Mouse (Mus musculus) lung, postnatal 4 days (tissue): Measurements from ENCODE around the gene Pik3cd.

ENCODE experiments used
- DNase-seq, 2 experiments: peaks; one replicate each; pipeline ENCODE4 v3.0.0; 2021

Gene Pik3cd

DNA sequence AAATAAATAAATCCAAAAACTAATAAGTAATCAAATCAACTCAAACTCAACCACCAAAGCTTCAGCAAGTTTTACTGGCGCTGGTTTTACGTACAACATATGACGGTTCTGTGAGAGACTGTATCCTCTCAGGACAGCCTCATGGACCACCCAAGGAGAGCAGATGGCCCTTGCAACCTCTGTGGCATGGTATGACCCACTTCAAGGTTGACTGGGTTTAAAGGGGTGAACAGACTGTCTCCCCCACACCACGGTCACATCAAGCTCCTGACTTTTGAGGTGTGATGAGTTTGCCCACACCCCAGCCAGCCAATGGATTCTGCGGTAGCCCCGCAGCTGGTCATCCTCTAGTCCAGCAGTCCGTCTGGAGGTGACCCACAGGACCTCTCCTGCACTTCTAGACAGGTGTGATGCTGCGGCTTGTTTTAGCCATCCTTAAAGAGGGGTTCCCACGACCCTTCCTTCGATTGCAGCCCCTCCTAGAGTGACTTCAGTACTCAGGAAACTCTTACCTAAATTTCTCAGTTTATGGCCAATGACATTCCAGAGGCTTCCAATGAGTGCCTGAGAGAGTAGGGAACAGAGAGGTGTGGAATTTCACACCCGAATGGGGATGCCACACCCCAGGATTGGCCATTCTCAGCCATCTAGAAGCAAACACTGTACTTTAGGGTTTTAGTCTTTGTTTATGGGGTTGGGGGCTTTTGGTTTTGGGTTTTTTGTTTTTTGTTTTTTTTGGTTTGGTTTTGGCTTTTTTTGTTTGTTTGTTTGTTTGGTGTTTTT lies 17.3 kb downstream of the Pik3cd start:
- DNase-seq = no peak

DNA sequence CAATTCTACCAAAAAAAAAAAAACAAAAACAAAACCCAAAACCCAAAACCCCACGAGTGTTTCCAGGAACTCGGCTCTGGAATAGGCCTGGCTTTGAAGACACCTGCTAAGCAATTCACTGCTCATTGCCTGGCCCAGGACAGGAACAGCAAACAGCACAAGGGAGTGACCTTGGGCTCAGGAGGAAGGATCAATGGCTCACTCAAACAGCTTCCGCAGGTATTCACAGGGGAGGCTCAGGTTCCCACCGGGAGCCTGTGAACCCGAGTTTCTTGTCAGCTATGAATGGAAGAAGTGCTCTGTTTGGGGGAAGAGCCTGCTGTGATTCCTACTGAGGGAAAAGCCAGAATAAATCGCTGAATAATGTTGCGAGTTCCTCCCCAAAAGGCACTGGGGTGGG lies 18.5 kb downstream of the Pik3cd start:
- no peak for DNase-seq

DNA sequence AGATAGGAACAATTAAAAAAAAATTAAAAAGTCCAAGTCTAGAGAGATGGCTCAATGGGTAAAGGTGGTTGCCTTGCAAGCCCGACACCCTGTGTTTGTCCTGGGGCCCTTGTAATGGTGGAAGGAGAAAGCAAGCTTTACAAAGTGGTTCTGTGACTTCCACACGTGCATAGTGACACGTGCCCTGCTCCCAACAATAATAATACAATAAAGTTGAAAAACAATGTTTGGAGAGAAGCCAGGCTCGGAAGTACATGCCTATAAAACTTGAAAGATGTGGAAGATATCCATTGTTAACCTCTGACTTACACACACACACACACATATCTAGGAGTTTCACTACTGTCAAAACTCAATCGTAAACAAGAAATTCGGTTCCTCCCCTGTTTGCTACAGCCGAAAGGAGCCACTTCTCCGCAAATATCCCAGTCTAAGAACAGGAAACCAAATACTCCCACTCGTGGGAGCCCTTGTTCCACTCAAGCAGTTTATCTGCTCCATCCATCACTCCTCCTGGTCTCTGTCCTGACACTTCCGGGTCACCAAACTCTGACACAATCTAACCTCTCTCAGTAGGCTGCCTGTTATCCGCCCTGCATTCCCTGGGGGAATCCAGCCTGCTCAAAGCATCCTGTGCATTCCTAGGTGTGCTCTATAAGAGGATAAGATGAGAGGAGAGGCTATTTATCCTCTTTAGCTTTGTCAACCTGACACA lies 23.2 kb downstream of the Pik3cd start:
- no peak for DNase-seq

DNA sequence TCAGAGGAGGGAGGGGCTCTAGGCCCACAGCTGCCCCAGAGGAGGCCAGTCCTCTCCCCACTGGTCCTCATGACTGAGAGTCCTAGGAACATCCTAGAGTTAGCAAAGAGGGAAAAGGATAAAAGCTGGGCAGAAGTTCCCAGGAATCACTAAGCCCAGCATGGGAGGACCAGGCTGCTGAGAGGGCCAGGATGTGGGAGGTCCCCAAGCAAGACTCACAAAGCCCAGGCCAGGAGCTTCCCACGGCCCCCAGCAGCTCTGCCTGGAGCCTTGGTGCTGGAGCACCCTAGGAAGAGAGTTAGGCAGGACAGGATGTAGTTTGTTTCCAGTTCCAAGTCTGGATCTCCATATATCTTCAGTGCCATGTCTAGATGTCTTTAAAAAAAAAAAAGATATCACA lies 24.4 kb downstream of the Pik3cd start:
- peak in 1 of 2 experiments; percentile 42 for DNase-seq

DNA sequence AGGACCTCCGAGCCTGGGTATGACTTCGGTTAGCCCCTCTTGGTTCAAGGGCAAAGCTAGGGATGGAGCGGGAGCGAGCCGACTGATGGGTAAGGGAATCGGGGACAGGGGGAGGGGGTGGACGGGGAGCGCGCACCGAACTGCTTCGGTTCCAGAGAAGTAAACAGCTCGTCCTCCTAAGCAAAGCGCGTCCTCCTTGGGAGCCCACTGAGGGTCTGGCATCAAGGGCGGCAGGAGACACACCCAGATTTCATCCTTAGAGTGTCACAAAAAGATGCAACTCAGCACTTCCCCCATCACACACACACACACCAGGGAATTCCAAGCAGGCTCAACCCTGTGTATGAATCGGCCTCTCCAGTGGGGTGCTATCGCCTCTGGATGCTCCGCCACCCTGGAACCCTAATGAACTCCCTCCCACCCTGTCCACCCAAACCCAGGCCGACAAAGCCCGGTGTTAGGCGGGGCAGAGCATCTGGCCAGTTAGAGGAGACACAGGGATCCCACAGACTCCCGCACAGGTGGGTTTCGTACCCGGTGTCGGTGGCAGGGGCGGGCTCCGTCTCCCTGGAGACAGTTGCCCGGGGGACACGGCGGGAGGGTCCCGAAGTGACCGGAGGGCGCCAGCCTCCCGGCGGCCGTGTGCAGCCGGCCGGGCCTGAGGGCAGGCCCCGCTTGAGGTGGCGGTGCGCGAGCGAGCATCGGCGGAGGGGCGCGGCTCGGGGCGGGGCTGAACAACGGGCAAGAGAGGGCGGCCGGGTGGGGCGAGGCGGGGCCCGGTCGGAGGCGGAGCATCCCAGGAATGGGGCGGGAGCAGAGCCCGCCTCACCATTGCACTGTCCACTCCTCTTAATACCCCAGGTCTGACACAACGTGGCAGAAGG lies 26.8 kb downstream of the Pik3cd start:
- DNase-seq = peak; percentile 86 to 87

DNA sequence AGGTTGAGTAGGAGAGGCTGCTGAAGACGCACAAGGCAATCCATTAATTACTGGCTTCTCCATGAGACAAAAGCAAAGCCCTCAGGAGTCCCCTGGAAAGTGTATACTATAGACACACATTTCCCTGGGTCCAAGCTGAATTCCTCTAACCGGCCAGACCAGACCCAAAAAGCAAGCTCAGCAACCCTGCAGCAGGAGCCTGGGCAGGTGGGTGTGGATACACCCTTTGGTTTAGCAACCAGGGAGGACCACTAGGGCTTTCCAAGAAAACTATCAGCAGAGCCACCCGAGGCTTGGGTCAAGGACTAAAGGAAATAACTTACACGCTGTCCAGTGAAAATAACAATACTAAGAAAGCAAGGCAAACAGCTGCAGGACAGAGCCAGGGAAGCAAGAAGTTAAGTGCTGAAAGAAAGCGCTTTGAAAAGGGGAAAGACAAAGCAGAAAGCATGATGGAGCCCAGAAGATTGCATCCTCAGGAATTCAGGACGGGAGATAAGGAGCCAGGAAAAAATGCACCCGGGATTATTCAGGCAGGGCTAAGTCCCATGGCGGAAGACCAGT lies 27.5 kb downstream of the Pik3cd start:
- DNase-seq = no peak

DNA sequence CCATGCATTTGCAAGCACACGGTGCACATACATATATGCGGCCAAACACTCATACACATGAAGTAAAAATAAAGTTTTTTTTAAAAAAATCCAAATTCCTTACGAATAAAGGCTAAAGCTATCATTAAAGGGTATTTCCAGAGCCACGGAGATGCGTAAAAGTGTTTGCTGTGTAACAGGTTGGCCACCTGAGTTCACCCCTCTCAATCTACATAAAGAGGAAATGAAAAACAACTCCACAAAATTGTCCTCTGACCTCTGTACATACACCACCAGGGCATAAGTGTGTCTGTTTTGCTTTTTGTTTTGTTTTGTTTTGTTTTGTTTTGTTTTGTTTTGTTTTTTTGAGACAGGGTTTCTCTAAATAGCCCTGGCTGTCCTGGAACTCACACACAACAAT lies 29.6 kb downstream of the Pik3cd start:
- no peak for DNase-seq

DNA sequence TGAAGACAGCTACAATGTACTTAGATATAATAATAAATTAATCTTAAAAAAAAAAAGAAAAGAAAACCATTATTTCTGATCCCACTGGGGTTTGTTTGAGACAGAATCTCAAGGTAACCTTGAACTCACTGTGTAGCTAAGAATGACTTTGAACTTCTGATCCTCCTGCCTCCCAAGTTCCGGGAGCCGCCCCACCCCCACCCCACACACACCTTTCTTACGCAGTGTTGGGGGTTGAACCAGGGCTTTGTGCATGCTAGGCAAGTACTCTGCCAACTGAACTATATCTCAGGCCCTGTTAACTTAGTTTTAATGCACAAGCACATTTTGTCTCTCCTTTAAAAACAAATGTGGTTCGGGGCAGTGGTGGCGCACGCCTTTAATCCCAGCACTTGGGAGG lies 31.2 kb downstream of the Pik3cd start:
- no peak for DNase-seq

DNA sequence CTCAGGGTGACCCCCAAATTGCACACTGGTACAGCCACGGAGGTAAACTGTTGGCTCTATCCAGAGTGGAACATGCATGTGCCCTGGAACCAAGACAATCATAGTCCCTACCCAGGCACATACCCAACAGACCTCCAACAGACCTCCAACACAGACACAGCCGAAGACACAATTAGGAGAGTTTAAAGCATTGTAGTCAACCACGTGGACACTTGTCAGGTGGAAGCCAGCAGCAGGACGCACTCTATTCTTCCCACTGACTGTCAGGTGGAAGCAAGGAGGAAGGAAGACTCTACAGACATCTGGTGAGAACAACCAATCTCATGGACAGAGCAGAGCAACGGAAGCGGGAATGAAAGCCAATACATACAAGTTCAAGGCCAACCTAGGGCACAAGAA lies 36.7 kb downstream of the Pik3cd start:
- DNase-seq = no peak

DNA sequence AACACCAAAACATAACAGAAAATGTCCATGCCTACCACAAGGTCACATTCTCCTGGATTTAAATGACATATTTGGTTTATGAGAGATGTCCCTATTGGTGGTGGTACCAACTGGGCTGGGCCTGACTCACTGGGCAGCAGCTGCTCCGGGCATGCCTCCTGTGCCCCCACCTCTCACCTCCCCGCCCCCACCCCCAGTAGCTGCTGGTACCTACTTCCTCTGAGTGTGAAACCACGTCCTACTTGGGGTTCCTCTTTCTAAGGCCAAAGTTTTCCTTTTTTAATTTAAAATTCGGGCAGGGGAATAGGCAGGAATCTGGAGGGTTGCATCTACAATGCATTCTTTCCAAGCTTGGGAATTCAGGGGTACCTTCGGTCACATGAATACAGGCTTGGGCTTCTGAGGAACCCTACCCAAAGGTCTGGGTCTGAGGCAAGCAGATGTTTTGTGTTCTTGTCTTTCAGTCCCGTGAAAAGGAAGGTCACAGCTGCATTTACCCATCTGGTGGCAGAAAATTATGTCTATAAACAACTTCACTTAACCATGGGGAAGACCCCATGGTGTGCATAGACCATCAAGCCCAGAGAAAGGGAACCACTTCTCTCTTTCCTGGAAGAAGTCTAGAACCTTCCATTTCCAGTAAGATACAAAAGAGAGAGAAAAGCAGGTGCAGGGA lies 37.2 kb downstream of the Pik3cd start:
- no peak for DNase-seq

DNA sequence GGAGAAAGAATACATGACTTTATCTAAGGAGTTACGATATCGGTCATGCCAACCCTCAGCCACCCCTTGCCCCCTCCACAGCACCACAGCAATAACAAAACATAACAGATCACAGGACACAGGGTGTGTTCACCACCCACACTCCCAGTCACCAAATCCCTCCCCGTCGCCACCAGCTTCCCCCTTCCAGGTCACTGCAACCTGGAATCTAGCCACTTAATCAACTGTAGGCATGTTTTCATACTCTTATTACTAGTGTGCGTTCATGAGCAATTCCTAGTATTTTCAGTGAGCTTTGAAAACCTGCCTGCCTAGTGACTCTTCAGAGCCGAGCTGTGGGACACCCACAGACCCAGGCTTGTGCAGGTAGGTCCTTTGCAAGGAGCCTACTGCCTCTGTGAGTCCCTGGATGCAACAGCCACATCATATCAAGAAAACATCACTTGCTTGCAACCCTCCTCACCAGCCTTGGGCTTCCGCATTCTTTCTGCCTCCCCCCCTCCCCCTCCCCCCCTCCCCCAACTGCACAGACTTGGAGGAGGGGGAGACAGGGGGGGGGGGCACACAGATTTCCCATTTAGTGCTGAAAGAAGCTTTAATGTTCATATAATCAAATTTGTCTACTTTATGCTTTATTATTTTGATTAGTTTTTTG lies 38.4 kb downstream of the Pik3cd start:
- DNase-seq = no peak

DNA sequence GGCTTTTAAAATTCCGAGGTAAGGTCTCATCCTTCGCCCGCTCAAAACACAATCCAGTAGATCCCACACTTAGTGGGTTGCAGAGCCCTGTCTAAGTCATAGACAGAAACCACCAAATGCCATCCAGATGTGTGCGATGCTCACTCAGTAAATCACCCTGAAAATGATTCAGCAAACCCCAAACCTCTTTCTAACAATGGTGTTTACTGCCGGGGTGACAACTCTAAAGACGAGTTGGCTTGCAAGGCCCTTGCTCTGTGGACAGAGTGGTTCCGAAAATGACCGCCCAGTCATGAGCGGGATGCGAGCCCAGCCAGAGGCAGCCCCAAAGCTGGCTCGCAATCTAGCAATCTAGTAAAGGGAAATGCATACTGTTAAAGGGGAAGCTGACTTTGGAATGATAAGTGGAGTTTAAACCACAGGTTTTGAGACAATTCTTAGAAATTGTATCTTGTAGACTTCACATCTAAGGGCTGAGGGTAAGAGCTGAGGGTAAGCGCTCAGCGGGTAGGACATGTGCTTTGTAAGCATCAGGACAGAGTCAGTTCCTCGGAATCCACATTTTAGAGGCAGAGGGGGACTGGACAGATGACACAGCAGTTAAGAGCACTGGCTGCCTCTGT lies 40.3 kb downstream of the Pik3cd start:
- DNase-seq = no peak

DNA sequence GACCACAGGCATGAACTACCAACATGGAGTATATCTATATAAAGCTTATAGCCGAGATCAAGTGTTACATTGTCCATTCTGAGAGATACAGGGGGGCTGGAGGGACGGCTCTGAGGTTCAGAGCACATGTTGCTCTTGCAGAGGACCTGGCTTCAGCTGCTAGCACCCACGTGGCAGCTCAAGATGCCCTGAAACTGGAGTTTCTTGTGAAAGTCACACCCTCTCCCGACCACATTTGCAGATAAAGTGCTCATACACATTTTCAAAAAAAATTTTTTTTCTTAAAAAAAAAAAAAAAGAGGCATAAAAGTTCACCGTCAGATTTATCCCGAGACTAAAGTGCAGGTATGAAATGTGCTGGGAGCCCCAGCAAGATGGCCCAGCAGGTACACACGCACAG lies 41.8 kb downstream of the Pik3cd start:
- no peak for DNase-seq

DNA sequence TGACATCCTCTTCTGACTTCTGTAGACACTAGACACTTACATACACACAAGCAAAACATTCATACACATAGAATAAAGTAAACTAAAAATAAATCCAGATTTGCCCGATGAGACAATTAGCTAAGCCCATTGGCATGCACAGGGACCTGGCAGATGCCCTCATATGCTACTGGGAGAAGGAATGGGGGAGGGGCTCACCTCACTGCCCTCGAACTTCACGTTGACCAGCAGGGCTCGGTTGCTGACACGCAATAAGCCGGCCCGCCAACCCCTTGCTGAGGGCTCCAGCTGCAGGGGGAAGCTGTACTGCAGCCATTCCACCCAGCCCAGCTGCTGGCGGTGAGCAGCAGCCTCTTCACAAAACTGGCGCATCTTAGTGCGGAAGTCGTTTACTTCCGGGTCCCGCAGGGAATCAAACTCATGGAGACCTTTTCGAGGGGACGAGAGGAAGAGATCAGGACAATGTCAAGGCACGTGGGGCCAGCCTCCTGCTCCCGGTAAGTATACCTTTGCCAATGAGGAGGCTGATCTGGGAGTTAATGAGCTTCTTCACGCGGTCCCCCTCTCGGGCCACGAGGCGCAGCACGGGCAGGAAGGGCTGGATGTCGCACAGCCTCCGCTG lies 42.8 kb downstream of the Pik3cd start:
- DNase-seq = no peak

DNA sequence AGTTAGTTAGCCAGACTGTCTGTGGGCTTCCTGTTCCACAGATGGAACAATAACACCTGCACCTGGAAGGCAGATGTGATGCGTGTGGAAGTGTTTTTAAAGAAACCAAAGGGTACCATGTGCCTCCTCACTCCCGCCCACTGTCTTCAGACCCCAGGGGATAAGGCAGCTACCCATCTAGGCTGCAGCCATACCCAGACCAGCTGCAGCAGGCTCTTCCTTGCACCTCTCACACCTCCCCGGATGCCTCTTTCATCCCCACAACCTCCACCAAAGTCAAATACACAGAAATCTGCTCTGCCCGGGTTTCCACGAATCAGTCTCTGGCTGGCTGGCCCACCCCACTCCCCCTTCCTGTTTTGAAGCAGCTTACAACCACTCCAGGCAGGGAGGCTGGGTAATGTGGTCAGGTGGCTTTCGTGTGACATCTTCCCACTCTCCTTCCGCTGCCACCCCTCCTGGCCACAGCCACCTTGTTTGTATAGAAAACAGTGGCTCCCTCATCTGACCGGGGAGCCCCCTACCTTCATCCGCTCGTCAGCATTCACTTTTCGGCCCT lies 44.4 kb downstream of the Pik3cd start:
- DNase-seq = peak; percentile 55 to 65

DNA sequence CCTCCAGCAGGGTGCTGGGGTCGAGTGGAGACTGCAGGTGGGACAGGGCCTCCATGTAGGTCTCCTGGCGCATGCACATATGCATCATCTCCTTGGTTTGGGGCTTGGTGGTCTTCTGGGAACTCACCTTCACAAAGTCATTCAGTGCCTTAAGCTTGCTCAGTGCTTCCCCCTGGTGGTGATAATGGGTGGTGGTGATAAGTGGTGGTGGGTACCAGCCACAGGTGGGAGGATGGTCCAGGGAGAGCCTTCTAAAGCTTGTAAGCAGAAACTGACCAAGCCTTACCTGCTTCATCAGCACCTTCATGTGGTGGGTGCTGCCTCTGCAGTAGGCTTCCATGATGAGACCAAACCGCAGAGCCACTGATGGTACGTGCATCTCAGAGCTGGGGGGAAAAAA lies 48.1 kb downstream of the Pik3cd start:
- peak; percentile 24 to 40 for DNase-seq

DNA sequence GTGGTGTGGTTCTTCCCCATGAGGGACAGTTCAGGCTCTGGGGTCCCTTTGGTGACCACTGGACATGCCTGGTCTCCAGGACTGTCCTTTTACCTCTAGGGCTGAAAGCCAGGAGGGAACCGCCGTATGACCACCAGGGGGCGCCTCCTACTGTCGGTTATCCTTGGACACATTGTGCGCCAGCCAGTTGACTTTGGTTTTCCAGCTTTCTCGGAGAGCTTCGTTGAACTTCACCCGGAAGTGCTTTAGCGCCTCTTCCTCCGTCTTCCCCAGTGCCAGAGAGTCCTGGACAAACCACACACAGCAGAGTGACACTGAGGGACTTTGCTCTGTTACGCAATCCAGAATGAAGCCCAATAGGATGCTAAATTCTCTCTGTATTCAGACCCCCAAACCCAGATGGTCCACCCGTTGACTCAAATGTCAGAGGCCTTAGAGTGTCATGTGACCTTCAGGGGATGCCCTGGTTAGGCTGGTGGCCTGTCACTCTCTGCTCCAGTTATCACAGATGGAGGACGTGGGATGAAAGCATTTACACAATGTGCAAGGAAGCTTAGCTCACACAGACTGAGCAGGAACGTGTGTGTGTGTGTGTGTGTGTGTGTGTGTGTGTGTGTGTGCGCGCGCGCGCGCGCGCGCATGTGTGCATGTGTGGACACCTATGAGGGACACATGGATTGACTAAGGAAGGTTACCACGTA lies 51.7 kb downstream of the Pik3cd start:
- peak; percentile 71 to 82 for DNase-seq

DNA sequence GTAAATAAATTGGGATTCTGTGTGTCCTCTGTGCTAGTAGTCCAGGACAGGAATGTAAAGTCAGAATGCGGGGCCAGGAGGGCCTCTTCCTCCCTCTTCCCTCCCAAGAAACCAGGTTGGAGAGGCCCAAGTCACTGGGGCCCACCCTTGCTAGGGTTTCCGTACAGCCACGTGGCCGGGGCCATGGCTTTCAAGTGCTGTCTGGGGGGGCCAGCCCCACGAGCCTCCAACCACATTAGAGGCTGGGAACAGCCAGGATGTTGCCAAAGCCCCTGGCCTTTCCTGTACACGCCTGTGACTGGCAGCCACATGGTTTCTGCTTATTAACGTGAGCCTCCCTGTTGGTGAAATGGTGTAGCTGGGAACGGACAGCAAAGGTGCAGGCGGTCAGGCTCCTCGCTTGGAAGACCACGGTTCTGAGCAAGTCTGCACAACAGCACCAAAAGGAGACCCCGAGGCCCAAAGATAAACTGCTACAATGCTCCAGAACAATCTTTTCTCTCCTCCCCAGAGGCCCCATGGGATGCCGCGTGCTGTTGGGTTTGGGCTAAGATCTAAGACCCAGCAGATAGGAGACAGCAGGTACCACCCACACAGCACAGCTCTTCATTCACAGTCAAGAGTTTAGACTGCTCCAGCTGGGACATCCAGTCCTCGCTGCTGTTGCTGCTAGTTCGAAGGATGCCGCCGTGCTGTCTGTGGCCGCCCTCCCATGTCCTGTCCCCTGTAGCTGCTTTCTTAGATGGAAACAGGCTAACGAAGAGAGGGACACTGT lies 54.2 kb downstream of the Pik3cd start:
- no peak for DNase-seq

DNA sequence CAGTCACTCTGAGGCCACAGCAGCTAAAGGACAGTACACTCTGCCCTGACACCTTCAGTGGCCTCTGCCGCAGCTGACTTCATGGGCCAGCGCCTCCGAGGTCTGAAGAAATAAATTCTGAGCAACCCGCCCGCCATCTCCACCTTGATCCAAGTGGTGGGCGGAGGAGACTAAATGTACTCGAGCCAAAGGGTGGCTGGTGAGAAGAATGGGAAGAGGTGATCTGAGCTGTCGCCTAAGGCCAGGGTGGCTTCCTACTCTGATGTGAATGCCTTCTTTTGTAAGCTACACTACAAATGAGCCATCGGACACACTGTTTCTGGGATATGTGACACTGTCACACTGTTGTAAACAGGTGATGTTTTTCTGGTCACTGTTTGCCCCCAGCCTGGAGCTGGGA lies 56.6 kb downstream of the Pik3cd start:
- no peak for DNase-seq
